Mouse (Mus musculus) left cerebral cortex, adult 9 months (tissue): ENCODE results near the gene Olfr711.
"Not testable (repeated sequence)": the region's sequence is repeated elsewhere in the genome, so short reads cannot be mapped to it uniquely, and the experiment has no call there.

ENCODE experiments used
- DNase-seq, 2 experiments: peaks; one replicate each; pipeline ENCODE4 v3.0.0; 2022; ENCODE audit warnings: low spot score in 2 of 2

The Olfr711 gene

DNA sequence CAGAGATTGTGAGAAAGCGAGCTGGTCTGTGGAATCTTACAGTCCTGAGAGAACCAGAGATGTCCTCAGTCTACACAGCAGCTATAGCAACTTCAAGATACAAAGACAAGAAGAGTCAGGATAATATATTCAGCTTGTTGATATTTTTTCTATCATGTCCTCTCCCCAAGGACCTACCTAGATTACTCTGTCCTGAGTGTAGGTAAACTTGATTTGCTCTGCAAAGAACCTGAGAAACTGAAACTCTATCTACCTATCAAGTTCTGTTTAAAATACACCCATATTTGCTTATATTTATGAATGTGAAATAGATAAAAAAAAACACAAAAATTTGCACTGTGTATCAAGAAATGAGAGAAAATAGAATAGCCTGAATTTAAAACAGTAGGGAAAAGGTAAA is at the start of gene Olfr711:
Olfr711 (minus strand) TSS at position 101 of the 400 bp plus-strand sequence.
- no peak for DNase-seq

DNA sequence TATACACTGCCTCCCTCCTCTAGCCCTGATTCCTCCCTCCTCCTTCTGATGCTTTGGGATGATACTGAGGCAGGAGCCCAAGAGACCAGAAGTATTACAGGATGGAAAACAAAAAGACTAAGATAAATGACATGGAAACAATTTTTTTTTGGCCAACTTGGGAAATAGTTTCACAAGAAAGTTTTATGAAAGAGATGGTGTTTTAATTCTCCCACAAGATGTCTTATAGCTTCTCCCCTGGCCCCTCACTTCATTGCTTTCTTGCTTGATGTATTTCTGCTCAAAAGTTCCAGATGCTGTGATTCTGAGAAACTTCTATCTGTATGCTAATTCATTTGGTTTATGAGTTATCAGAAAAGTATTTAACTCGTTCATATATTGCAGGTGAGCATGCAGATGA is 30.7 kb upstream of the Olfr711 start, which contains the start of gene Olfr2:
Olfr2 (minus strand) TSS at position 101 of the 400 bp plus-strand sequence.
- no peak for DNase-seq

DNA sequence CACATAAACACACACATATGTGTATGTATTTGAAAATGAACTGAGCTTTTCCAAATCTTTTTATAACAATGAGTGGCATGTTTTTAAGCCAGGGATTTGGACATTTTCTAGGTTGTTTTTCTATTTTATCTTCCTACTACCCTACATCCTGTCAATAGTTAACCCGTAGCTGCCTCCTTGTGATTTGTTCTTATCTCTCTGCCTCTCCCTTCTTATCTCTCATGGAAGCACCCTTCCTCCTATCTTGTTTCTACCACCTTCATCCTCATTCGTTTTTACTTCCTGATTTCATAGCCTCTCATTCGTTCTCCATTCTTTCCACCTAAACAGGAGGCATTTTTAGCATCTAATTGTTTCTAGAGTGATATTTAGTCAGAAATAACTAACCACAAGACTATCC is 28.9 kb upstream of the Olfr711 start:
- no peak for DNase-seq

DNA sequence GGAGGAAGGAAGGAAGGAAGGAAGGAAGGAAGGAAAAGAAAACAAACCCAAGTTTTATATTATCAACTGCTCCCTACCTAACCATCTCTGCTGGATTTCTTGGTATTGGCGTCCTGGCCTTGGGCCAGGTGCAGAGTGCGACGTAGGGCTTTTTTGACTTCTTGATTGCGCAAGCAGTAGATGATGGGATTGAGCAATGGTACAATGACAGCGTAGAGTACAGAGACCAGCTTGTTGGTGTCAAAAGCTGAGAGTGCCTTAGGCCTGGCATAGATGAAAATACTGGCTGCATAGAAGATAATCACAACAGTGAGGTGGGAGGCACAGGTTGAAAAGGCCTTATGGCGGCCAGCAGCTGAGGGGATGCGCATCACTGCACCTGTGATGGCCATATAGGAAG is 25.5 kb upstream of the Olfr711 start:
- DNase-seq, result no peak

DNA sequence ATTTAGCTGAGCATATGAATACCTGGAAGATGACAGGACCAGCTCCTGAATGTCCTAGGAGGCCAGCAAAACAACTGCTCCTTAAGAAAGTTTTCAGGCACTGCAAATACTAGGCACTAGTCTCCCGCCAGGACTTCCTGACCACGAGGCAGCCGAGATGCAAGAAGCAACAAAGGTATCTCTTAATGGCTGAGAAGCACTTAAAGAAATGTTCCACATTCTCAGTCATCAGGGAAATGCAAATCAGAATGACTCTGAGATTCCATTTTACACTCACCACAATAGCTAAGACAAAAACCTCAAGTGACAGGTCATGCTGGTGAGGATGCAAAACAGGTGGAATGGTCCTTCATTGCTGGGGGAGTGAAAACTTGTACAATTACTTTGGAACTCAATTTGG is 10.0 kb upstream of the Olfr711 start:
- DNase-seq, result no peak

DNA sequence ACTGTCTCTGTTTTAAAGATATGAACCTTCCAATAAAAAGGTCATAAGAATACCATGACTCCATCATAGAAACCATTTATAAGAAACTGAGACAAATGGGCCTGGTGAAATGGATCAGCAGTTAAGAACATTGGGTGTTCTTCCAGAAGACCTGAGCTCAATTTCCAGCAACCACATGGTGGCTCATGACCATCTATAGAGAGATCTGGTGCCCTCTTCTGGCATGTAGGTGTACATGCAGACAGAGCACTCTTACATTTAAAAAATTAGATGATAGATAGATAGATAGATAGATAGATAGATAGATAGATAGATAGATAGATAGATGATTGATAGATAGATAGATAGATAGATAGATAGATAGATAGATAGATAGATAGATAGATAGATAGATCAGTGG is 7.8 kb downstream of the Olfr711 start:
- not testable (repeated sequence) for DNase-seq

DNA sequence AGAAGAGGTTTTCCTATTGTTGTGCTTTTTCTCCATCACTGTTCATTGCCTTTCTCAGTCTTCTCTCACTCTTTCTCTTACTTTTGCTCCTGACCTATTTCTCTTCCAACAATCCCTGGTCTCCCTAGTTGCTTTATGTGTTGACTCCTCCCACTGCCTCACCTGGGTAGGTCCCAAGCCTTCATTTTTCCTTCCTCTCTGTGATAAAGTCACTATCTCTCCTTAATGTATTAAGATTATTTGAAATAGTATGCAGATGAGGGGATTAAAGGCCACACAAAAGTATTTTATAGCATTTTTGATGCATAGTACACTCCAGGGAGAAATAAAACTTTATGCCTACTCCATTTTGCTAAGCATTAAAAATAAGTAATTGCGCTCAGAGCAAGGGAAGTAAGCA is 11.4 kb downstream of the Olfr711 start, which contains the start of gene Olfr6:
Olfr6 (minus strand) TSS at position 101 of the 400 bp plus-strand sequence.
- DNase-seq, result no peak

DNA sequence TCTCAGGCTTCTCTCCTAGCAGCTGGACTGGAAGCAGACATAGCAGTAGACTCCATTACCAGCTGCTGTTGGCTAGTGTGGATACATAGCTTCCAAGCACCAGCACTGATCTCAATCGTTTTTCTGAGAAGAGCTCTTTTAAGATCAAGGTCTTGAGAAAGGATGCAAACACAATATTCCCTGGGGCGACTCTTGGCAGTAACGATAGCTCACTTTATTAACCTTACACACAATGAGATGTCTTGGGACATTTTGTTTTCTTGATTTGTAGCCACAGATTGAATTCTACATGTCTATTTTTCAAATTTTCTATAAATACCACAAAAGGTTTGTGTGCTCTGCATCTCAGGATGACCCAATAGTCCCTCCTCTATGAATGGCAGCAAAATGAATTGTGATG is 27.0 kb downstream of the Olfr711 start, which contains the start of gene Olfr710:
Olfr710 (minus strand) TSS at position 101 of the 400 bp plus-strand sequence.
- no peak for DNase-seq

DNA sequence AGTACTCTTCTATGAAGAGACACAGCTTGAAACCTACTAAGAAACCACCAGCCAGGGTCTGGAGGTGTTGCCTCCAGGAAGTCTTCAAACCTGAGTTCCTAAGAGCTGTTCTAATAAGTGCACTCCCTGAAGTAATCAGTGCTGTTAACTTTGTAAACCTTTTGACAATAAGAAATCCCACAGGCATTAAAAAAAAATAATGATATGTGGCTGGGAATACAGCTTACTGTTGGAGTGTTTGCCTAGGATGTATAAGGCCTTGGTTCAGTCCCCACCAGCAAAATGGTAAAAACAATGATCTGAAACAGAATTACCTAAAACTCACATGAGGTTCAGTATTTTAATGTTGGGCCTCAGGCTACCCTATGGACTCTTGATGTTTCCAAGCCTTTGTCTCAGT is 43.1 kb downstream of the Olfr711 start, which contains the start of gene Olfr709-ps1:
Olfr709-ps1 (minus strand) TSS at position 101 of the 400 bp plus-strand sequence.
- DNase-seq, result no peak

DNA sequence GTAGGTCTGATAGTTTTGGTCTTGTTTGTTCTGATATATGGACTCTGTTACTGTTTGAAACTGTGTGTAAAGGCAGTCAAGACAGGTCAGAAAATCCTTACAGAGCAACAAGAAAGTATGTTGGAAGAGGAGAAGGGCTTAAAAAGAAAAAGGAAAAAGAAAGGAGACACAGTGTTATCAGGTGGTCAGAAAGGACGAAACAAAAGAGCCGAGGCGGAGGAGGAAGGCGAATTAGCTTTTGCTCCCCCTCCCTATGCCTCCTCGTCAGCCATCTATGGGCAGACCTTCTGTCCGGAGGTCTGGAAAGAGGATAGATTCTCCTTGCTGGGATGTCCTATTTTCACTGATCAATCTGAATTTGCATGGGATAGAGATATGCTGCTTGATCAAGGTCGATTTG is 54.3 kb downstream of the Olfr711 start:
- not testable (repeated sequence) for DNase-seq
